Mouse (Mus musculus): ENCODE measurements around the gene Gm21983. TPM values are rescaled to one million over a fixed set of nuclear protein-coding genes. Genes with fewer than 3 reads are reported as not detected.

The Gm21983 gene
- total RNA-seq (2021), result under 1 TPM in 1 of 2 experiments, not detected in 1; 0.75 TPM
- long read RNA-seq, partial matches to known transcripts, result 4 of 5 reads
- long read RNA-seq, other reads (novel, unspliced or antisense), result 0 of 5 reads

GRCm38 (mm10) chr7:27180837-27181695 lies at the start of gene Gm21983, which contains the start of gene Mia:
Gene Gm21983 (minus strand): TSS chr7:27181086.
Gene Mia (minus strand): TSS chr7:27181157.
- DNase-seq (ENCODE audit: low spot score in 2 of 2), result no peak

GRCm38 (mm10) chr7:27228865-27229264 lies 48.0 kb upstream of the Gm21983 start:
- DNase-seq (ENCODE audit: low spot score in 2 of 2), result no peak

GRCm38 (mm10) chr7:27228281-27228821 lies 47.5 kb upstream of the Gm21983 start, which contains the start of gene Itpkc:
Gene Itpkc (minus strand): TSS chr7:27228661.
- peak; percentile 91 to 92 for DNase-seq (ENCODE audit: low spot score in 2 of 2)

- no peak for DNase-seq (ENCODE audit: low spot score in 2 of 2)
These were observed 46.8 kb upstream of the Gm21983 start for GRCm38 (mm10) chr7:27227676-27228075.

- no peak for DNase-seq (ENCODE audit: low spot score in 2 of 2)
These were observed 46.4 kb upstream of the Gm21983 start for GRCm38 (mm10) chr7:27227276-27227675.

GRCm38 (mm10) chr7:27224877-27225575 lies 44.1 kb upstream of the Gm21983 start:
- peak in 1 of 2 experiments; percentile 30 for DNase-seq (ENCODE audit: low spot score in 2 of 2)

GRCm38 (mm10) chr7:27222538-27222937 lies 41.7 kb upstream of the Gm21983 start:
- no peak for DNase-seq (ENCODE audit: low spot score in 2 of 2)

GRCm38 (mm10) chr7:27221939-27222338 lies 41.1 kb upstream of the Gm21983 start:
- DNase-seq (ENCODE audit: low spot score in 2 of 2), result no peak

- DNase-seq (ENCODE audit: low spot score in 2 of 2), result no peak
These were observed 39.1 kb upstream of the Gm21983 start for GRCm38 (mm10) chr7:27219937-27220336.

- DNase-seq (ENCODE audit: low spot score in 2 of 2), result no peak
These were observed 37.7 kb upstream of the Gm21983 start for GRCm38 (mm10) chr7:27218586-27218985.

GRCm38 (mm10) chr7:27212626-27213025 lies 31.7 kb upstream of the Gm21983 start:
- no peak for DNase-seq (ENCODE audit: low spot score in 2 of 2)

GRCm38 (mm10) chr7:27203730-27204449 lies 23.0 kb upstream of the Gm21983 start:
- no peak for DNase-seq (ENCODE audit: low spot score in 2 of 2)

GRCm38 (mm10) chr7:27198779-27199178 lies 17.9 kb upstream of the Gm21983 start:
- no peak for DNase-seq (ENCODE audit: low spot score in 2 of 2)

- DNase-seq (ENCODE audit: low spot score in 2 of 2), result no peak
These were observed 17.5 kb upstream of the Gm21983 start for GRCm38 (mm10) chr7:27198355-27198754.

GRCm38 (mm10) chr7:27197634-27198033 lies 16.7 kb upstream of the Gm21983 start:
- no peak for DNase-seq (ENCODE audit: low spot score in 2 of 2)

GRCm38 (mm10) chr7:27197136-27197535 lies 16.2 kb upstream of the Gm21983 start:
- no peak for DNase-seq (ENCODE audit: low spot score in 2 of 2)

GRCm38 (mm10) chr7:27195681-27196611 lies 15.1 kb upstream of the Gm21983 start, which contains the start of the genes BC024978 and Snrpa:
Gene BC024978 (plus strand): TSS chr7:27195781.
Gene Snrpa (minus strand): TSS chr7:27196271.
- DNase-seq (ENCODE audit: low spot score in 2 of 2), result peak; percentile 93 to 94

- DNase-seq (ENCODE audit: low spot score in 2 of 2), result no peak
These were observed 12.8 kb upstream of the Gm21983 start for GRCm38 (mm10) chr7:27193731-27194130.

GRCm38 (mm10) chr7:27192434-27192833 lies 11.5 kb upstream of the Gm21983 start:
- DNase-seq (ENCODE audit: low spot score in 2 of 2), result no peak

Data from layer of hippocampus, postnatal 10 days (tissue).